Comparison of ENCODE assay signal across 15 mouse cellular contexts in the genomic region with DNA sequence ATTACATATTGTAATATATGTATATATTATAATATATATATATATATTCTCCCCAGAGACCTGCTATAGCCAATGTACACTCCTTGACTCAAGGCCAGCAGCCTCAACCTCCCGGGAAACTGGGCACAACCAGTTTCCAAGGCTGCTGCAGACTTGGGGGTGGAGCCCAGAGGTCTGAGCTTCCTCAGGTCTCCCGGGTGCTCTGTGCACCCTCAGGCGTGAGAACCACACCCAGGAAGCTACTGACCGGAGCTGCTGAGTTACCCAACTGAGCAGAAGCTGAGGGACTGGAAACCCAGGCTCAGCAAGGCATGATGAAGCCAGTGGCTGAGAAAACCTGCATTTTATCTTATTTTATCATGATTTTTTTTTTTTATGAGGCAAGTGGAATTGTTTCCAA. TPM values are rescaled to one million over a fixed set of nuclear protein-coding genes. Genes with fewer than 3 reads are reported as not detected.
DNase-seq lines count a peak whose midpoint lies in the region; ATAC-seq and TF ChIP-seq lines count a peak whose summit lies in the region.
"Had no signal": no experiment of that assay in that cellular context is flagged by ENCODE, and none has a peak within 500 bp of the region (broad histone marks: within the 10 kb centered on the region; RNA-seq: fewer than 3 reads in every experiment).

No protein-coding gene starts in this region.

- ATAC-seq in lung, postnatal 0 days: 0 out of 2 replicates have a peak, but pooled peaks have one; percentile 35
- ATAC-seq: forebrain, embryonic 14.5 days; midbrain, embryonic 13.5 days had no signal

- intact Hi-C loops in gastrocnemius, postnatal 14 days (cut with DNase I; ENCODE audit: low total_unique reads): no loop called here
- intact Hi-C loops in left cerebral cortex, postnatal 14 days (cut with DNase I): no loop called here

- no peak for TF ChIP-seq CTCF in lung, postnatal 0 days (IDR thresholded peaks at IDR 0.05)

- H3K4me2 ChIP-seq in lung, postnatal 0 days (replicated peaks; ENCODE audit: low read depth, low read length): no peak overlapping the region

- no peak overlapping the region for H3K9ac ChIP-seq in lung, postnatal 0 days (replicated peaks; ENCODE audit: low read depth)
- H3K9ac ChIP-seq: midbrain, embryonic 13.5 days had no signal

- no peaks in the 10 kb centered on the region for H3K36me3 ChIP-seq in lung, postnatal 0 days (ENCODE audit: insufficient read depth, low read length)
- H3K36me3 ChIP-seq: embryonic facial prominence, embryonic 12.5 days; limb, embryonic 13.5 days; midbrain, embryonic 13.5 days had no signal

- no peak for TF ChIP-seq EP300 in lung, postnatal 0 days (IDR thresholded peaks at IDR 0.05)

- no peak overlapping the region for H3K4me3 ChIP-seq in lung, postnatal 0 days (ENCODE audit: low read depth, low read length)
- H3K4me3 ChIP-seq: embryonic facial prominence, embryonic 12.5 days; midbrain, embryonic 13.5 days had no signal

- H3K9me3 ChIP-seq in lung, postnatal 0 days (ENCODE audit: low read length): no peaks in the 10 kb centered on the region
- H3K9me3 ChIP-seq: embryonic facial prominence, embryonic 12.5 days; limb, embryonic 13.5 days; midbrain, embryonic 13.5 days had no signal

- no peaks in the 10 kb centered on the region for H3K27me3 ChIP-seq in lung, postnatal 0 days (replicated peaks; ENCODE audit: insufficient read depth, low read length)
- H3K27me3 ChIP-seq: embryonic facial prominence, embryonic 12.5 days; limb, embryonic 13.5 days; midbrain, embryonic 13.5 days had no signal

- H3K27ac ChIP-seq in lung, postnatal 0 days (ENCODE audit: low read length): no peak overlapping the region
- H3K27ac ChIP-seq: embryonic facial prominence, embryonic 12.5 days; limb, embryonic 13.5 days; midbrain, embryonic 13.5 days had no signal

- H3K4me1 ChIP-seq in lung, postnatal 0 days (ENCODE audit: insufficient read depth, low read depth, low read length): no peaks in the 10 kb centered on the region
- H3K4me1 ChIP-seq: embryonic facial prominence, embryonic 12.5 days had no signal

- 17% methylated on average over 4 of the region's 4 CpGs for WGBS in lung, postnatal 0 days

- DNase-seq in kidney, postnatal 10 days: peak; percentile 37
- DNase-seq in kidney, adult 9 months: no peak
- DNase-seq in NIH3T3 (ENCODE audit: low read depth): peak; percentile 14
- DNase-seq in lung, postnatal 0 days (ENCODE audit: low spot score): peak; percentile 47
- DNase-seq in skeletal muscle tissue, adult 2 months (ENCODE audit: low read depth, low spot score): peak; percentile 30
- no peak for DNase-seq in gastrocnemius, postnatal 14 days
- no peak for DNase-seq in layer of hippocampus, postnatal 25 days (ENCODE audit: extremely low spot score in 1 of 2, low spot score in 1 of 2)
- DNase-seq in left cerebral cortex, postnatal 14 days (ENCODE audit: low spot score in 2 of 2): no peak
- DNase-seq: cerebellum, adult 18-20 months had no signal

RNA-seq across cellular contexts. Expression of gene Padi4, which starts 2.9 kb away (rescaled TPM):
- 1.1 and 1.6 TPM in 2 replicates for polyA plus RNA-seq in lung, postnatal 0 days (2015; fragmentation: Nextera tagmentation; extraction: Ambion mirVana)
- total RNA-seq in gastrocnemius, postnatal 14 days (2021): under 1 TPM; 0.13 to 0.14 TPM
- total RNA-seq in layer of hippocampus, postnatal 25 days (2021): not detected
- not detected for total RNA-seq in left cerebral cortex, postnatal 14 days (2021)
- total RNA-seq: layer of hippocampus, adult 18-20 months had no signal
- polyA plus RNA-seq: embryonic facial prominence, embryonic 12.5 days; forebrain, embryonic 14.5 days had no signal

RNA-seq across cellular contexts. Expression of gene Padi6, which starts 28.6 kb away (rescaled TPM):
- 0.26 TPM in 1 of 2 replicates, not detected in the other for polyA plus RNA-seq in lung, postnatal 0 days (2015; fragmentation: Nextera tagmentation; extraction: Ambion mirVana)
- not detected for total RNA-seq in gastrocnemius, postnatal 14 days (2021)
- total RNA-seq in layer of hippocampus, postnatal 25 days (2021): not detected
- total RNA-seq in left cerebral cortex, postnatal 14 days (2021): under 1 TPM; 0.55 to 0.77 TPM
- total RNA-seq: heart, postnatal 25 days had no signal
- polyA plus RNA-seq: embryonic facial prominence, embryonic 12.5 days; forebrain, embryonic 14.5 days; limb, embryonic 13.5 days; midbrain, embryonic 13.5 days had no signal

RNA-seq across cellular contexts. Expression of gene Padi3, which starts 39.4 kb away (rescaled TPM):
- polyA plus RNA-seq in lung, postnatal 0 days (2015; fragmentation: Nextera tagmentation; extraction: Ambion mirVana): 0.35 and 0.50 TPM in 2 replicates
- total RNA-seq in gastrocnemius, postnatal 14 days (2021): 1 to 10 TPM; 1.3 to 1.9 TPM
- not detected for total RNA-seq in layer of hippocampus, postnatal 25 days (2021)
- total RNA-seq in left cerebral cortex, postnatal 14 days (2021): under 1 TPM in 1 of 2 experiments, not detected in 1; 0.11 TPM
- total RNA-seq: layer of hippocampus, adult 18-20 months had no signal
- polyA plus RNA-seq: forebrain, embryonic 14.5 days had no signal

Comparison
In these comparisons a context has a peak if more than half of its experiments do, and no peak if none do; other contexts are left out.
1. DNase-seq: peak in kidney, postnatal 10 days (single experiment), NIH3T3 (single experiment), lung, postnatal 0 days (single experiment) and skeletal muscle tissue, adult 2 months (single experiment); none in kidney, adult 9 months (single experiment), gastrocnemius, postnatal 14 days (single experiment), layer of hippocampus, postnatal 25 days (0 of 2) and left cerebral cortex, postnatal 14 days (0 of 2).